Mouse (Mus musculus) stomach, postnatal 0 days (tissue): ENCODE measurements around the gene Ahsa1. TPM values are rescaled to one million over a fixed set of nuclear protein-coding genes. Genes with fewer than 3 reads are reported as not detected.
"Not testable (repeated sequence)": the region's sequence is repeated elsewhere in the genome, so short reads cannot be mapped to it uniquely, and the experiment has no call there.

Experiments
- ATAC-seq: fragments of 200-750 bp; cut with Nextera tagmentation; 2 replicates; pipeline ENCODE4 v1.8.0; 2017; ENCODE audit not compliant: low FRiP score, low TSS enrichment
- DNase-seq: peaks from one replicate; pipeline ENCODE4 v3.0.0-alpha.2; 2016; ENCODE audit warnings: low spot score
- H3K27ac ChIP-seq: fragments of 300-500 bp; sonication (generic); replicated peaks from 2 replicates; pipeline ENCODE4 v1.5.1; 2014; ENCODE audit warnings: mild to moderate bottlenecking, control low read depth
- H3K27me3 ChIP-seq: fragments of 300-500 bp; sonication (generic); 2 replicates; pipeline ENCODE4 v1.6.1; 2014; ENCODE audit warnings: low read length; ENCODE audit not compliant: control insufficient read depth, insufficient read depth
- H3K36me3 ChIP-seq: fragments of 300-500 bp; sonication (generic); 2 replicates; pipeline ENCODE4 v1.6.1; 2014; ENCODE audit warnings: low read length, mixed read lengths; ENCODE audit not compliant: control insufficient read depth, insufficient read depth
- H3K4me1 ChIP-seq: fragments of 300-500 bp; sonication (generic); replicated peaks from 2 replicates; pipeline ENCODE4 v1.6.1; 2014; ENCODE audit warnings: antibody characterized with exemption; ENCODE audit not compliant: control insufficient read depth, insufficient read depth
- H3K4me2 ChIP-seq: fragments of 300-500 bp; sonication (generic); replicated peaks from 2 replicates; pipeline ENCODE4 v1.6.1; 2014; ENCODE audit warnings: low read depth, mild to moderate bottlenecking, control low read depth, moderate library complexity
- H3K4me3 ChIP-seq: fragments of 300-500 bp; sonication (generic); 2 replicates; pipeline ENCODE4 v1.5.1; 2014; ENCODE audit warnings: low read depth, low read length, control low read depth
- H3K9ac ChIP-seq: fragments of 300-500 bp; sonication (generic); 2 replicates; pipeline ENCODE4 v1.6.1; 2014; ENCODE audit warnings: mild to moderate bottlenecking, low read length, control low read depth, mixed read lengths
- H3K9me3 ChIP-seq: fragments of 300-500 bp; sonication (generic); 2 replicates; pipeline ENCODE4 v1.6.1; 2016; ENCODE audit warnings: low read length; ENCODE audit not compliant: control insufficient read depth
- CTCF ChIP-seq: IDR thresholded peaks from 2 replicates; pipeline ENCODE4 v1.5.1; 2016; ENCODE audit warnings: antibody characterized with exemption, low read depth, mild to moderate bottlenecking, moderate library complexity
- EP300 ChIP-seq: optimal IDR thresholded peaks from 2 replicates; pipeline ENCODE3; 2016; ENCODE audit warnings: antibody characterized with exemption
- WGBS: fragments of 180-500 bp; shearing (Covaris S2); extraction: QIAGEN DNeasy Blood & Tissue Kit; methylation state at CpG from one replicate; pipeline ENCODE4 v1.1.7; 2014; 5-methylcytosine and 5-hydroxymethylcytosine counted together
- polyA plus RNA-seq: library from polyadenylated mRNA; unstranded; fragments of >200 nt; fragmentation: Nextera tagmentation; extraction: Ambion mirVana; gene quantifications from 2 replicates; pipeline ENCODE4 v1.2.1, GENCODE M21; 2015

Gene Ahsa1
- polyA plus RNA-seq, 1 experiment from 2014 or later: 94.9 TPM

DNA sequence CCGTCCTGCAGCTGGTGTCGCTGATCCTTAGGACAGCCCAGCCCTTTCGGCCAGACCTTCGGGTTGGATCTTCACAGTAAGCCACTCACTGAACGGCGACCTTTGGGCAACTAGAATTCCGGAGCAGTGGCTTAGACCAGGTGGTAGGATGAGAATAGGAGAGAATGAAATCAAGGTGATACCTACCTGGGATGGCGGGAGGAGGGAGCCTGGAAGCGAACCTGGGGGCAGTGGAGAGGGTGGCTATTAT, 34.1 kb downstream of the Ahsa1 start:
- H3K4me1 ChIP-seq: 0 out of 2 replicates have a peak, but pooled peaks cover 2% of the 10 kb centered on the region
- no peaks in the 10 kb centered on the region for H3K36me3 ChIP-seq
- DNase-seq (no peak), ATAC-seq (no peak)
- H3K9me3 ChIP-seq: no peaks in the 10 kb centered on the region
- peak overlapping the region; percentile 67 for H3K9ac ChIP-seq
- peak overlapping the region; percentile 73 for H3K4me3 ChIP-seq
- TF ChIP-seq EP300: no peak
- no peak for TF ChIP-seq CTCF
- H3K4me2 ChIP-seq: peak overlapping the region; percentile 98
- H3K27me3 ChIP-seq: no peaks in the 10 kb centered on the region
- WGBS: 4% methylated on average over 9 of the region's 9 CpGs
- H3K27ac ChIP-seq: no peak overlapping the region

GRCm38 (mm10) chr12:87301189-87301588, 34.9 kb downstream of the Ahsa1 start:
- Histone ChIP-seq H3K4me2 (no peak overlapping the region), H3K4me3 (no peak overlapping the region), H3K9me3 (no peaks in the 10 kb centered on the region), H3K4me1 (0 out of 2 replicates have a peak, but pooled peaks cover 2% of the 10 kb centered on the region), H3K27me3 (no peaks in the 10 kb centered on the region), H3K36me3 (no peaks in the 10 kb centered on the region), H3K9ac (no peak overlapping the region), H3K27ac (no peak overlapping the region)
- no peak for TF ChIP-seq EP300
- no peak for TF ChIP-seq CTCF
- WGBS: 52% methylated on average over 4 of the region's 4 CpGs
- DNase-seq: no peak
- ATAC-seq: no peak

GRCm38 (mm10) chr12:87305767-87306583, 39.7 kb downstream of the Ahsa1 start:
- ATAC-seq: no peak; the same call in 1 of the 2 replicates
- Histone ChIP-seq H3K4me1 (no peaks in the 10 kb centered on the region), H3K9ac (no peak overlapping the region), H3K36me3 (peaks cover 6% of the 10 kb centered on the region), H3K27ac (no peak overlapping the region), H3K4me2 (no peak overlapping the region; the same call in 1 of the 2 replicates), H3K4me3 (no peak overlapping the region), H3K27me3 (no peaks in the 10 kb centered on the region), H3K9me3 (no peaks in the 10 kb centered on the region)
- peak; percentile 21 for DNase-seq
- 29% methylated on average over 13 of the region's 13 CpGs for WGBS
- no peak for TF ChIP-seq CTCF
- TF ChIP-seq EP300: no peak

DNA sequence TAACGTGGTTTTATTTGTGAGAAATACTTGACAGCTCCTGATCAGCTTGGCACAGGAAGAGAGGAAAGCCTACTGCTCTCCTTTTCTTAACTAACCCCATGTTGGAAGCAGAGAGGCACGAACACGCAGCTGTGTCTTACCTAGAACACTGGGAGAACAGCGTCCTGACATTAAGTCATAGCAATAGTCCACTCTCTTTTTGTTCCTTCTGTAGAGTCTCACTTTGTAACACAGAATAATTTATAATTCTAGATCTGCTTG, 40.2 kb downstream of the Ahsa1 start:
- not testable (repeated sequence) for H3K27me3 ChIP-seq, H3K4me2 ChIP-seq

DNA sequence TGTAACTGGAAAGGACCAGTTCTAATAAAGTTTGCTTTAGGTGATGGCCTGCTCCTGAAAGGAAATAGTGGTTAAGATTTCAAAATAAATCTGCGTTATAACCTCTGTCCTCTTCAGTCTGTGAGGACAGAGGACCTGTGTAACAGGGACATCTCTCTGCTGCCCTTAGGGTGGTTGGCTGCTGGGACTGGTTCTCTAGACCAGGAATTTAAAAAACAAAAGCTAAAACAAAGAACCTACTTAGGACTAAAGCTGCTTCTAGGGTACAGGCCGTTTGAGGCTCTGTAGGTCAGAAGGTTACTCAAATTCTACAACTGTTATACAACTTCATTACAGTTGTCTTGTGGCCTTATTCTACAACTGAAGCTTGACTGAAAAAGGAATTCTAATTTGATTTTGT, 46.8 kb downstream of the Ahsa1 start:
- no peaks in the 10 kb centered on the region for H3K27me3 ChIP-seq
- H3K4me1 ChIP-seq: no peaks in the 10 kb centered on the region
- no peak for ATAC-seq
- DNase-seq: no peak
- no peaks in the 10 kb centered on the region for H3K9me3 ChIP-seq
- H3K36me3 ChIP-seq: peaks cover 11% of the 10 kb centered on the region
- H3K9ac ChIP-seq: no peak overlapping the region
- H3K4me3 ChIP-seq: no peak overlapping the region
- WGBS: 70% methylated on average over 2 of the region's 2 CpGs
- no peak overlapping the region for H3K27ac ChIP-seq
- no peak overlapping the region for H3K4me2 ChIP-seq
- no peak for TF ChIP-seq EP300
- no peak for TF ChIP-seq CTCF

More for the DNA sequence above, 40.2 kb downstream of the Ahsa1 start:
- H3K9me3 ChIP-seq, H3K27ac ChIP-seq, H3K9ac ChIP-seq, H3K4me3 ChIP-seq, H3K36me3 ChIP-seq, DNase-seq, H3K4me1 ChIP-seq: not testable (repeated sequence)
- 0 out of 2 replicates have a peak, but pooled peaks have one; percentile 25 for ATAC-seq
- WGBS: 52% methylated on average over 4 of the region's 4 CpGs

DNA sequence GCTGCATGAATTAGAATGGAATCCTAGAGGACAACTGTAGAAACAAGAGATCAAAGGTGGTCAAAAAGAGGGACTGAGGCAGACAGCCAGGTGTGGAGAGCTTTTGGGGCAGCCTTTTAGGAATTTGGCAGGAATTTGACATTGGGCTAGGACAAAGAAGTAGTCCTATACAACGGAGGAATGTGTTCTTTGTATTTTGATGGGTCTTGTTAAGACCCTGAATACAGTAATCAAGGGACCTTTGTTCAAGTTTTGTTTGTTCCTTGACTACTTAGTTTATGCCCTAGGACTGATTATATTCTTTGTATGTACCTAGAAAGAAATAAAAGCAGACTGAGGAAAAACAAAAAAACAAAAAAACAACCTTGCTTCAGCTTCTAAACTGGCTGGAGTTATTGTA, 51.7 kb downstream of the Ahsa1 start:
- Histone ChIP-seq H3K27me3 (no peaks in the 10 kb centered on the region), H3K36me3 (peaks cover 3% of the 10 kb centered on the region; the same call in 1 of the 2 replicates), H3K4me3 (no peak overlapping the region), H3K27ac (no peak overlapping the region), H3K4me1 (no peaks in the 10 kb centered on the region), H3K4me2 (no peak overlapping the region), H3K9ac (no peak overlapping the region), H3K9me3 (no peaks in the 10 kb centered on the region)
- no peak for DNase-seq
- TF ChIP-seq EP300: no peak
- no peak for TF ChIP-seq CTCF
- 70% methylated on average over 1 of the region's 1 CpGs for WGBS
- no peak for ATAC-seq
